Mouse (Mus musculus): ENCODE data around the gene Olfr1440.

- TF ChIP-seq CTCF (IDR thresholded peaks at IDR 0.05) (no peak), EP300 (IDR thresholded peaks at IDR 0.05) (peak; percentile 81)
These were observed 57.9 kb downstream of the Olfr1440 start for GRCm38 (mm10) chr19:12445014-12445413.
